Mouse (Mus musculus): ENCODE results near the gene Vgll4. TPM values are rescaled to one million over a fixed set of nuclear protein-coding genes. Genes with fewer than 3 reads are reported as not detected.

The Vgll4 gene
- 35.0 and 36.5 TPM in 2 replicates for polyA plus RNA-seq (2012; rRNA removed)

GRCm38 (mm10) chr6:114969213-114970120 is at the start of gene Vgll4:
Gene Vgll4 (minus strand): TSS chr6:114969994.

Other genes with a start within 250 kb of the Vgll4 start
- 46.7 and 50.3 TPM in 2 replicates for gene Tamm41, start 67.9 kb upstream of the Vgll4 start, polyA plus RNA-seq (2012; rRNA removed)
- 38.5 and 42.4 TPM in 2 replicates for gene Syn2, start 164.9 kb upstream of the Vgll4 start, polyA plus RNA-seq (2012; rRNA removed)